Mouse (Mus musculus): ENCODE measurements around the gene Ifitm1. TPM values are rescaled to one million over a fixed set of nuclear protein-coding genes. Genes with fewer than 3 reads are reported as not detected.
A peak's percentile ranks its signal among the peaks of the same experiment; 100 is the strongest.

Gene Ifitm1
- polyA plus RNA-seq, 1 experiment from 2014 or later = 163 TPM

- no peak for ATAC-seq (replicated peaks; ENCODE audit: low FRiP score, low read depth)
- Histone ChIP-seq H3K36me3 (ENCODE audit: insufficient read depth, low read length) (0 out of 2 replicates have a peak, but pooled peaks cover 9% of the 10 kb centered on the region), H3K9ac (ENCODE audit: low read depth, low read length) (no peak overlapping the region), H3K4me1 (replicated peaks; ENCODE audit: insufficient read depth, low read length) (peaks cover 32% of the 10 kb centered on the region), H3K4me2 (ENCODE audit: low read length) (no peak overlapping the region), H3K9me3 (replicated peaks; ENCODE audit: low read length) (no peaks in the 10 kb centered on the region), H3K27me3 (ENCODE audit: insufficient read depth, low read length) (no peaks in the 10 kb centered on the region), H3K27ac (no peak overlapping the region), H3K4me3 (replicated peaks; ENCODE audit: low read depth, low read length) (no peak overlapping the region)
- DNase-seq (ENCODE audit: low spot score) = no peak
- TF ChIP-seq CTCF (IDR thresholded peaks at IDR 0.05; ENCODE audit: low read depth) = no peak
- WGBS = 73% methylated on average over 7 of the region's 7 CpGs
These were observed 14.6 kb upstream of the Ifitm1 start for GRCm38 (mm10) chr7:140952441-140952840.

- DNase-seq (ENCODE audit: low spot score) (no peak), ATAC-seq (replicated peaks; ENCODE audit: low FRiP score, low read depth) (no peak)
- WGBS = 69% methylated on average over 11 of the region's 11 CpGs
- Histone ChIP-seq H3K27me3 (ENCODE audit: insufficient read depth, low read length) (no peaks in the 10 kb centered on the region), H3K4me3 (replicated peaks; ENCODE audit: low read depth, low read length) (no peak overlapping the region), H3K9me3 (replicated peaks; ENCODE audit: low read length) (no peaks in the 10 kb centered on the region), H3K36me3 (ENCODE audit: insufficient read depth, low read length) (0 out of 2 replicates have a peak, but pooled peaks cover 5% of the 10 kb centered on the region), H3K9ac (ENCODE audit: low read depth, low read length) (0 out of 2 replicates have a peak overlapping the region, but pooled peaks have one; percentile 65), H3K27ac (0 out of 2 replicates have a peak overlapping the region, but pooled peaks have one; percentile 19), H3K4me2 (ENCODE audit: low read length) (peak overlapping the region; percentile 64; the same call in 1 of the 2 replicates), H3K4me1 (replicated peaks; ENCODE audit: insufficient read depth, low read length) (peaks cover 32% of the 10 kb centered on the region)
- TF ChIP-seq CTCF (IDR thresholded peaks at IDR 0.05; ENCODE audit: low read depth) = no peak
These were observed 13.9 kb upstream of the Ifitm1 start for GRCm38 (mm10) chr7:140953133-140953532.

DNA sequence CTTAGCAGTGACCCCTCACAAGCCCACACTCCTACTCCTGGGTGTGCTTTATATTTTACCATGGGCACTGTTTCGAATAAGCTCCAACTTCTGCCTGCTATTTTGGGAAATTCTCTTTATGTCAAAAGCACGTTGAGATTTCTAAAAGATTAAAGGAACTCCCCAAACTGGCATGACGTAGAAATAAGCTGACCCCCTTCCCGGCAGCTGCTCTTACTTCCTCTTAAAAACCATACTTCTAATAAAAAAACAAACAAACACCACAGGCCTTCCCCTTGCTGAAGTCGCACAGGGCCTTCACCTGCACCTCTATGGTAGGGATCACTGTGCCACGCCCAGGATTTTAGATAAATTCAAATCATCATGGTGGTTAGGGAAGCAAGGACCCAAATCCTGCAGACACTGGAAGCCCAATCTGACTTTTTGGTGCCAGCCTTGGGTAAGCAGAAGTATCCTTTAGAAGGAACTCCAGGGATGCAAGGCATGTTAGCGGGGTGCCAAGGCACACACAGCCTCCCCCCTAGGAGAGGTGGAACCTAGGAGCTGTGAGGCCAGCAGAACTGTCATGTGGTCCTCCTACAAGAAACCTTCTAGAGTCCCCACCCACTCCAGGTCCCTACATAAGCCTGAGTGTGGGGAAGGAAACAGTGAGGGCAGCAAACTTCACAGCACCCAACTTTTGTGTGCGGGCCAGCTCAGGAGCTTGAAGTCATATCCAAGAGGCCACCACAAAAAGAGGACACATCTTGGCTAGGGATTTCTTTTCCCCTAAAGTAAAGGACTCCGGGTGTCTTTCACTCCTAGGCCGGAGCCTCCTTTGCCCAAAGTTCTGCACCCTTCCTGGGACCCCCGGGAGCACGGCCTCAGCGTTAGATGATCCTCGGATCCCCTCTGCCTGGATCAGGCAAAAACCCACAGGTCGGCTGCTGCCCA is 13.0 kb upstream of the Ifitm1 start:
- WGBS = 43% methylated on average over 15 of the region's 15 CpGs
- Histone ChIP-seq H3K4me2 (ENCODE audit: low read length) (peak overlapping the region; percentile 64), H3K27me3 (ENCODE audit: insufficient read depth, low read length) (no peaks in the 10 kb centered on the region), H3K27ac (no peak overlapping the region), H3K4me3 (replicated peaks; ENCODE audit: low read depth, low read length) (peak overlapping the region; percentile 56), H3K9me3 (replicated peaks; ENCODE audit: low read length) (no peaks in the 10 kb centered on the region), H3K4me1 (replicated peaks; ENCODE audit: insufficient read depth, low read length) (peaks cover 32% of the 10 kb centered on the region), H3K9ac (ENCODE audit: low read depth, low read length) (peak overlapping the region; percentile 65; the same call in 1 of the 2 replicates), H3K36me3 (ENCODE audit: insufficient read depth, low read length) (0 out of 2 replicates have a peak, but pooled peaks cover 2% of the 10 kb centered on the region)
- DNase-seq (ENCODE audit: low spot score) = no peak
- ATAC-seq (replicated peaks; ENCODE audit: low FRiP score, low read depth) = no peak
- no peak for TF ChIP-seq CTCF (IDR thresholded peaks at IDR 0.05; ENCODE audit: low read depth)

GRCm38 (mm10) chr7:140954733-140955071 is 12.3 kb upstream of the Ifitm1 start:
- Histone ChIP-seq H3K9ac (ENCODE audit: low read depth, low read length) (peak overlapping the region; percentile 65), H3K4me1 (replicated peaks; ENCODE audit: insufficient read depth, low read length) (peaks cover 32% of the 10 kb centered on the region), H3K4me3 (replicated peaks; ENCODE audit: low read depth, low read length) (peak overlapping the region; percentile 56), H3K4me2 (ENCODE audit: low read length) (peak overlapping the region; percentile 64), H3K27me3 (ENCODE audit: insufficient read depth, low read length) (no peaks in the 10 kb centered on the region), H3K36me3 (ENCODE audit: insufficient read depth, low read length) (no peaks in the 10 kb centered on the region), H3K9me3 (replicated peaks; ENCODE audit: low read length) (no peaks in the 10 kb centered on the region), H3K27ac (no peak overlapping the region)
- 6% methylated on average over 9 of the region's 9 CpGs for WGBS
- no peak for TF ChIP-seq CTCF (IDR thresholded peaks at IDR 0.05; ENCODE audit: low read depth)
- DNase-seq (ENCODE audit: low spot score) = no peak
- no peak for ATAC-seq (replicated peaks; ENCODE audit: low FRiP score, low read depth)

GRCm38 (mm10) chr7:140955342-140955741 is 11.7 kb upstream of the Ifitm1 start:
- peak; percentile 44 for DNase-seq (ENCODE audit: low spot score)
- TF ChIP-seq CTCF (IDR thresholded peaks at IDR 0.05; ENCODE audit: low read depth) = no peak
- 2% methylated on average over 17 of the region's 17 CpGs for WGBS

GRCm38 (mm10) chr7:140955758-140956555 is 11.1 kb upstream of the Ifitm1 start, which contains the start of the genes Gm45717 and Ifitm2:
Gene Gm45717, minus strand, starts transcription at chr7:140955937.
Gene Ifitm2, minus strand, starts transcription at chr7:140955987.
- ATAC-seq (replicated peaks; ENCODE audit: low FRiP score, low read depth) (peak; percentile 87), DNase-seq (ENCODE audit: low spot score) (peak; percentile 99)
- WGBS = 10% methylated on average over 11 of the region's 11 CpGs
- H3K4me3 ChIP-seq (replicated peaks; ENCODE audit: low read depth, low read length) = peak within 1 kb of the TSS; percentile 56
- no peaks in the 10 kb centered on the region for H3K9me3 ChIP-seq (replicated peaks; ENCODE audit: low read length)
- H3K27me3 ChIP-seq (ENCODE audit: insufficient read depth, low read length) = no peaks in the 10 kb centered on the region
- peak within 1 kb of the TSS; percentile 64 for H3K4me2 ChIP-seq (ENCODE audit: low read length)
- peak within 1 kb of the TSS; percentile 92 for H3K27ac ChIP-seq
- peak; percentile 19; the same call in 1 of the 2 replicates for TF ChIP-seq CTCF (IDR thresholded peaks at IDR 0.05; ENCODE audit: low read depth)
- H3K9ac ChIP-seq (ENCODE audit: low read depth, low read length) = peak within 1 kb of the TSS; percentile 65
- peaks cover 24% of the 10 kb centered on the region for H3K4me1 ChIP-seq (replicated peaks; ENCODE audit: insufficient read depth, low read length)
- no peaks in the 10 kb centered on the region for H3K36me3 ChIP-seq (ENCODE audit: insufficient read depth, low read length)

More at GRCm38 (mm10) chr7:140955342-140955741, 11.7 kb upstream of the Ifitm1 start:
- peak overlapping the region; percentile 92 for H3K27ac ChIP-seq
- H3K4me2 ChIP-seq (ENCODE audit: low read length) = peak overlapping the region; percentile 64
- peak overlapping the region; percentile 56 for H3K4me3 ChIP-seq (replicated peaks; ENCODE audit: low read depth, low read length)
- peaks cover 30% of the 10 kb centered on the region for H3K4me1 ChIP-seq (replicated peaks; ENCODE audit: insufficient read depth, low read length)
- H3K36me3 ChIP-seq (ENCODE audit: insufficient read depth, low read length) = no peaks in the 10 kb centered on the region
- no peaks in the 10 kb centered on the region for H3K9me3 ChIP-seq (replicated peaks; ENCODE audit: low read length)
- ATAC-seq (replicated peaks; ENCODE audit: low FRiP score, low read depth) = peak; percentile 38
- H3K27me3 ChIP-seq (ENCODE audit: insufficient read depth, low read length) = no peaks in the 10 kb centered on the region
- peak overlapping the region; percentile 65 for H3K9ac ChIP-seq (ENCODE audit: low read depth, low read length)

Data from kidney, postnatal 0 days (tissue).